Mouse (Mus musculus) cerebellum, adult 2 months (tissue): ENCODE data around the gene Prpf38b.

ENCODE experiments used
- CTCF ChIP-seq: fragments of 200-500 bp; IDR thresholded peaks from 2 replicates; pipeline ENCODE4 v1.5.1; 2011; ENCODE audit warnings: low read depth, mild to moderate bottlenecking, control low read depth, low read length, moderate library complexity, borderline replicate concordance; ENCODE audit not compliant: insufficient read depth
- POLR2A ChIP-seq: fragments of 200-500 bp; IDR thresholded peaks from 2 replicates; pipeline ENCODE4 v1.6.1; 2011; ENCODE audit warnings: low read length, control low read depth, borderline replicate concordance; ENCODE audit not compliant: insufficient read depth

- TF ChIP-seq CTCF (no peak), POLR2A (no peak)
These were observed 14.8 kb upstream of the Prpf38b start for GRCm38 (mm10) chr3:108926308-108926707.
